In genomic region chr11:98682811-98683210, GRCm38 (mm10) we compare ENCODE assay signal across 8 mouse cellular contexts. TPM values are rescaled to one million over a fixed set of nuclear protein-coding genes. Genes with fewer than 3 reads are reported as not detected.
A peak's percentile ranks its signal among the peaks of the same experiment; 100 is the strongest.
DNase-seq lines count a peak whose midpoint lies in the region; ATAC-seq lines count a peak whose summit lies in the region.

No protein-coding gene starts in this region.

- H3K4me3 ChIP-seq in kidney, embryonic 14.5 days (ENCODE audit: low read length) = peak overlapping the region; percentile 99
- H3K4me3 ChIP-seq in brown adipose tissue, adult 24 weeks (ENCODE audit: insufficient read depth, low read depth, low read length) = peak overlapping the region; percentile 89
- peak overlapping the region; percentile 98 for H3K4me3 ChIP-seq in hindbrain, embryonic 13.5 days
- peak overlapping the region; percentile 99 for H3K4me3 ChIP-seq in midbrain, embryonic 16.5 days (ENCODE audit: low read depth, low read length)

- 0 out of 2 replicates have a peak, but pooled peaks cover 5% of the 10 kb centered on the region for H3K4me1 ChIP-seq in kidney, embryonic 14.5 days (ENCODE audit: control insufficient read depth, insufficient read depth, low read length)
- peaks cover 6% of the 10 kb centered on the region; the same call in 1 of the 2 replicates for H3K4me1 ChIP-seq in brown adipose tissue, adult 24 weeks (ENCODE audit: control insufficient read depth, insufficient read depth, insufficient read length, low read length)
- H3K4me1 ChIP-seq in hindbrain, embryonic 13.5 days (replicated peaks) = peaks cover 16% of the 10 kb centered on the region
- H3K4me1 ChIP-seq in midbrain, embryonic 16.5 days (ENCODE audit: control insufficient read depth, insufficient read depth, low read length) = peaks cover 13% of the 10 kb centered on the region

- peaks cover 27% of the 10 kb centered on the region for H3K36me3 ChIP-seq in kidney, embryonic 14.5 days (ENCODE audit: control insufficient read depth, insufficient read depth, low read length)
- H3K36me3 ChIP-seq in hindbrain, embryonic 13.5 days = peaks cover 28% of the 10 kb centered on the region
- H3K36me3 ChIP-seq in midbrain, embryonic 16.5 days (ENCODE audit: control insufficient read depth, insufficient read depth, low read length) = peaks cover 13% of the 10 kb centered on the region

- no peak for DNase-seq in kidney, adult 11 months
- no peak for DNase-seq in frontal cortex, adult 2 months (ENCODE audit: extremely low spot score in 1 of 2, low spot score in 1 of 2)
- no peak for DNase-seq in retina, embryonic 14.5 days (ENCODE audit: low spot score)

- H3K9ac ChIP-seq in kidney, embryonic 14.5 days (ENCODE audit: low read depth, low read length) = peak overlapping the region; percentile 98
- H3K9ac ChIP-seq in hindbrain, embryonic 13.5 days = peak overlapping the region; percentile 99
- peak overlapping the region; percentile 100 for H3K9ac ChIP-seq in midbrain, embryonic 16.5 days (ENCODE audit: low read depth, low read length)

- H3K4me2 ChIP-seq in kidney, embryonic 14.5 days (replicated peaks; ENCODE audit: low read depth, low read length) = peak overlapping the region; percentile 66
- H3K4me2 ChIP-seq in hindbrain, embryonic 13.5 days = peak overlapping the region; percentile 87
- peak overlapping the region; percentile 93 for H3K4me2 ChIP-seq in midbrain, embryonic 16.5 days (ENCODE audit: low read length)

- no peaks in the 10 kb centered on the region for H3K27me3 ChIP-seq in kidney, embryonic 14.5 days (ENCODE audit: control insufficient read depth, insufficient read depth, low read length)
- H3K27me3 ChIP-seq in hindbrain, embryonic 13.5 days = peaks cover 7% of the 10 kb centered on the region; the same call in 1 of the 2 replicates
- H3K27me3 ChIP-seq in midbrain, embryonic 16.5 days (ENCODE audit: control insufficient read depth, insufficient read depth, low read depth, low read length) = no peaks in the 10 kb centered on the region

- under 1% methylated on average over 23 of the region's 23 CpGs for WGBS in kidney, embryonic 14.5 days
- WGBS in hindbrain, embryonic 13.5 days = 0% methylated on average over 23 of the region's 23 CpGs
- under 1% methylated on average over 23 of the region's 23 CpGs for WGBS in midbrain, embryonic 16.5 days

- peak; percentile 26 for ATAC-seq in kidney, embryonic 14.5 days (ENCODE audit: low FRiP score, low TSS enrichment)
- peak; percentile 49 for ATAC-seq in hindbrain, embryonic 13.5 days (ENCODE audit: low FRiP score)
- ATAC-seq in midbrain, embryonic 16.5 days = peak; percentile 22
- ATAC-seq in monocyte, adult 5-6 weeks (replicated peaks; ENCODE audit: insufficient number of reproducible peaks, low FRiP score, low TSS enrichment, poor library complexity, severe bottlenecking) = no peak

- H3K27ac ChIP-seq in kidney, embryonic 14.5 days (ENCODE audit: low read depth, low read length) = peak overlapping the region; percentile 78
- H3K27ac ChIP-seq in brown adipose tissue, adult 24 weeks (replicated peaks; ENCODE audit: low read depth, low read length) = peak overlapping the region; percentile 46
- H3K27ac ChIP-seq in hindbrain, embryonic 13.5 days = peak overlapping the region; percentile 85
- H3K27ac ChIP-seq in midbrain, embryonic 16.5 days (ENCODE audit: low read length) = peak overlapping the region; percentile 81

- no peaks in the 10 kb centered on the region for H3K9me3 ChIP-seq in kidney, embryonic 14.5 days (ENCODE audit: control insufficient read depth, low read length)
- no peaks in the 10 kb centered on the region for H3K9me3 ChIP-seq in hindbrain, embryonic 13.5 days
- H3K9me3 ChIP-seq in midbrain, embryonic 16.5 days (replicated peaks; ENCODE audit: control insufficient read depth, low read length, poor library complexity, severe bottlenecking) = no peaks in the 10 kb centered on the region

RNA-seq across cellular contexts. Expression of gene Psmd3, which starts 0.5 kb away (rescaled TPM):
- 181 and 187 TPM in 2 replicates for polyA plus RNA-seq in kidney, embryonic 14.5 days (2014; fragmentation: Nextera tagmentation; extraction: Ambion mirVana)
- 73.1 and 84.4 TPM in 2 replicates for polyA plus RNA-seq in brown adipose tissue, adult 24 weeks (2012; ENCODE audit: insufficient read depth, insufficient read length, missing spikeins)
- 176 and 182 TPM in 2 replicates for polyA plus RNA-seq in hindbrain, embryonic 13.5 days (2015; fragmentation: Nextera tagmentation; extraction: Ambion mirVana)
- 175 and 182 TPM in 2 replicates for polyA plus RNA-seq in midbrain, embryonic 16.5 days (2015; fragmentation: Nextera tagmentation; extraction: Ambion mirVana)
- total RNA-seq in monocyte, adult 5-6 weeks (2017) = 37.4 to 50.9 TPM (median 37.8 TPM) in 3 replicates
- polyA plus RNA-seq in frontal cortex, adult 2 months (2012; rRNA removed) = 166 and 177 TPM in 2 replicates

RNA-seq across cellular contexts. Expression of gene Csf3, which starts 18.3 kb away (rescaled TPM):
- not detected in 2 replicates for polyA plus RNA-seq in kidney, embryonic 14.5 days (2014; fragmentation: Nextera tagmentation; extraction: Ambion mirVana)
- polyA plus RNA-seq in brown adipose tissue, adult 24 weeks (2012; ENCODE audit: insufficient read depth, insufficient read length, missing spikeins) = not detected in 2 replicates
- polyA plus RNA-seq in hindbrain, embryonic 13.5 days (2015; fragmentation: Nextera tagmentation; extraction: Ambion mirVana) = not detected in 2 replicates
- not detected in 2 replicates for polyA plus RNA-seq in midbrain, embryonic 16.5 days (2015; fragmentation: Nextera tagmentation; extraction: Ambion mirVana)
- not detected in 3 replicates for total RNA-seq in monocyte, adult 5-6 weeks (2017)
- not detected in 2 replicates for polyA plus RNA-seq in frontal cortex, adult 2 months (2012; rRNA removed)

RNA-seq across cellular contexts. Expression of gene Gsdma, which starts 18.7 kb away (rescaled TPM):
- polyA plus RNA-seq in kidney, embryonic 14.5 days (2014; fragmentation: Nextera tagmentation; extraction: Ambion mirVana) = 0.16 TPM in 1 of 2 replicates, not detected in the other
- polyA plus RNA-seq in brown adipose tissue, adult 24 weeks (2012; ENCODE audit: insufficient read depth, insufficient read length, missing spikeins) = not detected in 2 replicates
- 0.05 TPM in 1 of 2 replicates, not detected in the other for polyA plus RNA-seq in hindbrain, embryonic 13.5 days (2015; fragmentation: Nextera tagmentation; extraction: Ambion mirVana)
- polyA plus RNA-seq in midbrain, embryonic 16.5 days (2015; fragmentation: Nextera tagmentation; extraction: Ambion mirVana) = not detected in 2 replicates
- not detected in 3 replicates for total RNA-seq in monocyte, adult 5-6 weeks (2017)
- polyA plus RNA-seq in frontal cortex, adult 2 months (2012; rRNA removed) = 0.15 and 0.16 TPM in 2 replicates

RNA-seq across cellular contexts. Expression of gene Gsdma2, which starts 36.3 kb away (rescaled TPM):
- polyA plus RNA-seq in kidney, embryonic 14.5 days (2014; fragmentation: Nextera tagmentation; extraction: Ambion mirVana) = not detected in 2 replicates
- polyA plus RNA-seq in brown adipose tissue, adult 24 weeks (2012; ENCODE audit: insufficient read depth, insufficient read length, missing spikeins) = not detected in 2 replicates
- 0.17 TPM in 1 of 2 replicates, not detected in the other for polyA plus RNA-seq in hindbrain, embryonic 13.5 days (2015; fragmentation: Nextera tagmentation; extraction: Ambion mirVana)
- polyA plus RNA-seq in midbrain, embryonic 16.5 days (2015; fragmentation: Nextera tagmentation; extraction: Ambion mirVana) = not detected in 2 replicates
- total RNA-seq in monocyte, adult 5-6 weeks (2017) = not detected in 3 replicates
- polyA plus RNA-seq in frontal cortex, adult 2 months (2012; rRNA removed) = not detected in 2 replicates

RNA-seq across cellular contexts. Expression of gene Med24, which starts 46.4 kb away (rescaled TPM):
- 39.5 and 59.1 TPM in 2 replicates for polyA plus RNA-seq in kidney, embryonic 14.5 days (2014; fragmentation: Nextera tagmentation; extraction: Ambion mirVana)
- 18.4 and 24.7 TPM in 2 replicates for polyA plus RNA-seq in brown adipose tissue, adult 24 weeks (2012; ENCODE audit: insufficient read depth, insufficient read length, missing spikeins)
- polyA plus RNA-seq in hindbrain, embryonic 13.5 days (2015; fragmentation: Nextera tagmentation; extraction: Ambion mirVana) = 72.4 and 75.2 TPM in 2 replicates
- 75.1 and 77.5 TPM in 2 replicates for polyA plus RNA-seq in midbrain, embryonic 16.5 days (2015; fragmentation: Nextera tagmentation; extraction: Ambion mirVana)
- 10.9 to 25.7 TPM (median 22.4 TPM) in 3 replicates for total RNA-seq in monocyte, adult 5-6 weeks (2017)
- 137 and 157 TPM in 2 replicates for polyA plus RNA-seq in frontal cortex, adult 2 months (2012; rRNA removed)
